Mouse (Mus musculus) pancreas, adult 10 weeks (tissue): ENCODE measurements around the gene Gm17728. TPM values are rescaled to one million over a fixed set of nuclear protein-coding genes. Genes with fewer than 3 reads are reported as not detected.

Experiments used
- polyA plus RNA-seq: library from polyadenylated mRNA; stranded (reverse); fragments of 350-450 nt; fragmentation: Illumina TruSeq; extraction: RNeasy Lipid Tissue Mini Kit (QIAGEN cat#74804); gene quantifications from one replicate; pipeline ENCODE4 v1.2.3, GENCODE M21; 2015; ENCODE audit warnings: low read depth, low replicate concordance; ENCODE audit not compliant: insufficient read depth

Gene Gm17728
- not detected for polyA plus RNA-seq

GRCm38 (mm10) chr17:9421760-9422159, at the start of gene Gm17728:
Gm17728 (plus strand) TSS chr17:9422060.

Other genes starting within 250 kb of the Gm17728 start
- gene Pabpc6, start 247.7 kb downstream of the Gm17728 start, polyA plus RNA-seq, result not detected